Mouse (Mus musculus): ENCODE results near the gene Pigu.
A peak's percentile ranks its signal among the peaks of the same experiment; 100 is the strongest.

Pigu gene

DNA sequence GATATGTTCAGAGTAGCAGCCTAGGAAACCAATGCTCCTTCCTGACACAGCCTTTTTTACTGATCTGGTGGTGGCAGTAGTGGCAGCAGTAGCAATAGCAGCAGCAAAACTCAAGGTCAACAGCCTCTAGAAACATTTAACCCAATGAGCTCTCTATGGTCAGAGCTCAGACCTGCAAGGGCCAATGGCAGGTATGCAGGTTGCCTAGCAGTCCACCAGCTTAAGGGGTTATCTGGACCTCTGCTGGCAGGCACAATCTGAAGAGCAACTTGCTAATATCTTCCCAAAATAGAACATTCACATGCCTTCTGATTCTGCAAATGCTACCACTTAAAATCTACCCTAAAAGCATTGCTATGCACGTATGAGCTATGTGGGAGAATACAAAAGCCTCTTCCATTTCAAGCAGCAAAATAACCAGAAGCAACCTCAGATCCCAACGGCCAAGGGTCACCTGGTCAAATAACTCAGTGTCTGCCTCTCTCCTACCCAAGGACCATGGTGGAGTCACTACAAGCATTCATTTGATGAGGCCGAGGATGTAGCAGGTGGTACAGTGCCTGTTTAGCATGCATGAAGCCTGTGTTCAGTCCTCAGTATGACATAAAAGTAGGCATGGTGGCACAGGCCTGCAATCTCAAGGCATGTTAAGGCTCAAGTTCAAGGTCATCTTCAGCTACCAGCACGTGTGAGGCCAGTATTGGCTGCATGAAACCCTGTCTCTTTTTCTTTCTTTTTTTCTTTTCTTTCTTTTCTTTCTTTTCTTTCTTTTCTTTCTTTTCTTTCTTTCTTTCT lies 69.6 kb downstream of the Pigu start:
- DNase-seq (ENCODE audit: low spot score), result no peak

- no peak for DNase-seq (ENCODE audit: low spot score)
These were observed 71.5 kb downstream of the Pigu start for GRCm38 (mm10) chr2:155285744-155286143.

GRCm38 (mm10) chr2:155284647-155285046 lies 72.6 kb downstream of the Pigu start:
- DNase-seq (ENCODE audit: low spot score), result no peak

DNA sequence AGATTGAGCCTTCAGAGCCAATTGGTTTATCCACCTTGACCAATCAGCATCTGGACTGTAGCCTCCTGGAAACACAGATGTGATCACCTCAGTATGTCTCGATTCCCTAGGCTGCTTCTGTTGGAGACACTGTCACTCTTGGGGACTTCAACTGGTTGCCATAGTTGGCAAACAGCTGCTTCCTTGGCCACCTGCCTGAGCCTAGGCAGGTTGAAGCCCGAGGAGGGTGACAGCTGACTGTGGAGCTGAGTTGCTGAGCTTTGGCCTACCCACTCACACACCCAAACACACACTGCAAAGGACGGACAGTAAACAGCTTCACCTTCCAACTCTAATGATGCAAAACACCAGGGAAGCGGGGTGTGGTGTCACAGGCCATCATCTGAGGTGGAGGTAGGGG lies 73.4 kb downstream of the Pigu start:
- DNase-seq (ENCODE audit: low spot score), result no peak

- no peak for DNase-seq (ENCODE audit: low spot score)
These were observed 77.1 kb downstream of the Pigu start for GRCm38 (mm10) chr2:155280116-155280515.

GRCm38 (mm10) chr2:155279163-155279562 lies 78.1 kb downstream of the Pigu start:
- no peak for DNase-seq (ENCODE audit: low spot score)

- DNase-seq (ENCODE audit: low spot score), result no peak
These were observed 78.9 kb downstream of the Pigu start for GRCm38 (mm10) chr2:155278361-155278760.

DNA sequence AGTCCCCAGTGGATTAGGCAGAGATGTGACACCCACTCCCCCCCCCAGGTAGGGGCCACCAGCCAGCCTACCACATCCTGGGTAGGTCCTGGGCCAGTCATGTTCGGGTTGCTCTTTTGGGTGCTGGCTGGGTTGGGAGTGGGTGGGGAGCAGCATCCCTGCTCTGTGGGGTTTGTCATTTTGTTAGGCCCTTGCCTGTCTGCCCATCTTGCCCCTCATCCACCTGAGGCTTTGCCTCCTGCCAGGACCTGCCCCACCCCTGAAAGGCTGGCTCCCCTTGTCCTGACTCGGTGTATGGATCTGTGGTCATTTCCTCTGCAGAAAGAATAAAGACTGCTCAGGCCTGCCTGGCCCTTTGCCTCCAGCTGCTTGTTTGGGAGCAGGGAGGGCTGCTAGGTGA lies 79.5 kb downstream of the Pigu start:
- DNase-seq (ENCODE audit: low spot score), result no peak

- DNase-seq (ENCODE audit: low spot score), result peak; percentile 65
These were observed 80.5 kb downstream of the Pigu start for GRCm38 (mm10) chr2:155276621-155277175.

DNA sequence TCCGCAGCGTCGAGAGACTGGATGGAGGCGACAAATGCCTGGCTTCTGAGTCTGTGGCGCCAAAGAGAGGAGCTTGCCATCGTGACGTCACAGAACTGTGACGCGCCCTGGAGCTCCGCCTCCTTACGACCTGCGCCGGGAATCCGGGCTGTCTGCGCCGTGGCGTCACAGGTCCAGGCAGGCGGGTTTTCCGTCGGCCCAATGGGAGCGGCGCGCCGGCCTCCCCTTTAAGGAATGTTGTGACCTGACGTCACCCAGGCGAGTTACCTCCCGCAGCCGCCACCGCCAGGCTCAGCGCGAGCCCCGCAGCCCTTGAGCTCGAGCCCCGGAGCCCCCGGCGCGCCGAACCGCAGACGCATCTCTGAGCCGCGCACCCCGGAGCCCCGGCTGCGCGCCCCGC lies 81.0 kb downstream of the Pigu start, which contains the start of gene Map1lc3a:
Map1lc3a (plus strand) TSS at position 103 of the 400 bp plus-strand sequence.
- DNase-seq (ENCODE audit: low spot score), result peak; percentile 96

- DNase-seq (ENCODE audit: low spot score), result no peak
These were observed 83.6 kb downstream of the Pigu start for GRCm38 (mm10) chr2:155273603-155274002.

DNA sequence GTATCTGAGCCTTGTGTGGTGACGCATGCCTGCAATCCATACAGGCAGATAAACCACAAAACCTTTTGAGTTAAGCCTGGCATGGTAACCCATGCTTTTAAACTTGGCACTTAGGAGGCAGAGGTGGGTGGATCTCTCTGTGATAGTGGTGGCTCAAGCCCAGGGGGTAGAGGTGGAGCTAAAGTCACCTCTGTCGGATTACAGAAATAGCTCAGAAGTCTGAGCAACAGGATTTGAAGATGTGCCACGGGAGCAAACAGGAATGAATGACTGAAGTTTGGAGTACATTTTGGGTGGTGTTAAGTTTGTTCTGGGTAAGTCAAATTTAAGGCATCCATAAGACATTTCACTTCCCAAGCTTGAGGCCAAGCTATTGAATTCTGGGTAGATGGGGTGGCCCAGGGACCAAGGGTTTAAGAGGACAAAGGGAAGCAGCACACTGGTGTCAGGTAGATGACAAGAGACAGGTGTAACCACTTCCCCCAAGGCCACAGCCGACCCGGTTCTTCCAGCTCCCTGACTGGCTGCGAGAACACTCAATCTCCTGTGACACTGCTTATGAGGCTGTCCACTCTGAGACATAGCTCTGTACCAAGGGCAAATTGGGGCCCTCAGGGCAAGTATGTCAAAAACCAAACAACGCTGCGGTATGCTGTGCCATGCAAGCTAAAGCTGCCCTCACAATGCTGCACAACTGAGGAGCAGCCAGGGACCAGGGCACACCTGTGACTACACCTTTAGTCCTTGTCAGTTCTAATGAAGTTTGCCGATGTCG lies 84.6 kb downstream of the Pigu start:
- DNase-seq (ENCODE audit: low spot score), result no peak

DNA sequence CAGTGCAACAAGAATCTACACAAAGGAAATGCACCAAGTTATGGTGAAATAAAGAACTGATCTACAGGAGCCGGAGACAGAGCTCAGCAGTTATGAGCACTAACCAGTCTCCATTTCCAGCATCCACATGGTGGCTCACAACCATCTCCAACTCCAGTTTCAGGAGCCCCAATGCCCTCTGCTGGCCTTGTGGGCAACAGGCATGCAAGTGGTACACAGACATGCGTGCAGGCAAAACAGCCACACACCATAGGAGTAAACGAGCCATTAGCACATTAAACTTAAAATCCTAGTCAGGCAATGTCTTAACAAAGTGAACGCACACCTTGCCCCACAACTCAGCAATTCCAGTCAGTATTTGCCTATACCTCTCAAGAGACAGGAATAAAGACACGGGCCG lies 85.3 kb downstream of the Pigu start:
- peak; percentile 21 for DNase-seq (ENCODE audit: low spot score)

GRCm38 (mm10) chr2:155266896-155267295 lies 90.3 kb downstream of the Pigu start:
- no peak for DNase-seq (ENCODE audit: low spot score)

DNA sequence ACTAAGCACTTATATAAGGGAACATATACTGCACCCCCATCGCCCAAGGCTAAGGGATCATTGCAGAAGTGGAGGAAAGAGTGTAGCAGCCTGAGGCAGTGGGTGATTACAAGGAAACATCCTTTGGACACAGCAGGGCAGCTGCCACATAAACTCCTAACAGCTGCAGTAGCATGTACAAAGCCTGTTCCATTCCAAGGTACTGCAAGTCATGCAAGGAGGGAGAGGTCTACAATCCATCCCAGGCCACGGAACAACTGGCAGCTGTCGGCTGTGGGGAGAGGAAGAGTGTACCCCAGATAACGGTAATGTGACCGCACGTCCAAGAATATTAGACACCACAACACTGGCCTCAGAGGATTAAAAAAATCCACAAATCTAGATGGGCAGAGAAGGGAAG lies 91.7 kb downstream of the Pigu start:
- no peak for DNase-seq (ENCODE audit: low spot score)

- DNase-seq (ENCODE audit: low spot score), result no peak
These were observed 107.6 kb downstream of the Pigu start for GRCm38 (mm10) chr2:155249588-155249987.

DNA sequence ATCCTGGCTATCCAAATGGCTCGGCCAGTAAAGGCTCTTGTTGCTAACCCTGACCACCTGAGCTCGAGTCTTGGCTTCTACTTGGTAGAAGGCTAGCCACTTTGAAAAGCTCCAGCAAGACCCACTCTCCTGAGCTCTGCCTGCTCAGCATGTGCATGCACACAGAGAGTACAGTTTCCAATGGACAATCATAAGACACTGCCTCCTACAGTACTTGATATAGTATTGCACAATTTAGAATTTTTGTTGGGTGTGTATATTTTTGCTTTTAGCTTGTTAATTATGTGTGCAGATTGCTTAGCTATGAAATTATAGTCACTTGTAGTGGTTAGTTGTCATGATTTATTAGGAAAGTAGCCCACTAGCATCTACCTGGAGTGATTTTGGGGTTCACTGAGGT lies 108.5 kb downstream of the Pigu start:
- no peak for DNase-seq (ENCODE audit: low spot score)

- DNase-seq (ENCODE audit: low spot score), result no peak
These were observed 109.0 kb downstream of the Pigu start for GRCm38 (mm10) chr2:155248206-155248605.

DNA sequence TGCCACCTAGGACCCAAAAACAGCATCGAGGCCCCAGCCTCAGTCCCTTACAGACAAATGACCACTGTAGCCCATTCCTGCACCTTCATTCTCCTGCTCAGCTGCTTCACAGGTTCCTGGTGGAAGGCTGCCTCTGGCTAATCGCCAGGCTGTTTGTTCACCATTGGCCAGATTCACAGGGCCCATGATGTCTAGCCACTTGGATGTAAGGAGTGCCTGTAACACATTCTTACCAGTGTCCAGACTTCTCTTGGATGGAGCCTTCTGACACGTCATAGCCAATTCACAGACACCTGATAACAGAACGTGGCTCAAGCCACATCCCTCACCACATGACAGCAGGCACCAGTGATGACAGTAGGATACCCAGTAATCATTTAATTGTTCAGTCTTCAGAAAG lies 111.0 kb downstream of the Pigu start:
- no peak for DNase-seq (ENCODE audit: low spot score)

GRCm38 (mm10) chr2:155242296-155242855 lies 114.9 kb downstream of the Pigu start:
- no peak for DNase-seq (ENCODE audit: low spot score)

- no peak for DNase-seq (ENCODE audit: low spot score)
These were observed 116.3 kb downstream of the Pigu start for GRCm38 (mm10) chr2:155240915-155241314.

DNA sequence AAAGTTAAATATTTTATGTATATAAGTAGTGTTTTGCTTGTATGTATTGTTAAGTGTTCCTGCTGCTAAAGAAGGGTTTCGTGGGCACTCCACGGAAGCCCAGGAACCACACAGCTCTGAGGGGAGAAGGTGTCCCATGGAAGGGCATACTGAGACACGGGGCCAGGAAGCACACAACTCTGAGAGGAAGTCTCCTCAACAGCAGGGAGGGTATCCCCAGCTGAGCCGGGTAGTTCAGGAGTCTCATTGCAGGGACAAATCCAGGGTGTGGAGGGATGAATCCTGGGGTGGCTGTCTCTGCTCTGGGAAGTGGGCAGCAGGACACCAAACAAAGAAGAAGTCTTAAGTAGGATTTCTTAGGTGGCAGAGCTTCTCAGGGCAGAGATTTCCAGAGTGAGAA lies 120.0 kb downstream of the Pigu start:
- DNase-seq (ENCODE audit: low spot score), result no peak
